Mouse (Mus musculus): Measurements from ENCODE around the gene 4930522L14Rik.
"Not testable (repeated sequence)": the region's sequence is repeated elsewhere in the genome, so short reads cannot be mapped to it uniquely, and the experiment has no call there.

DNA sequence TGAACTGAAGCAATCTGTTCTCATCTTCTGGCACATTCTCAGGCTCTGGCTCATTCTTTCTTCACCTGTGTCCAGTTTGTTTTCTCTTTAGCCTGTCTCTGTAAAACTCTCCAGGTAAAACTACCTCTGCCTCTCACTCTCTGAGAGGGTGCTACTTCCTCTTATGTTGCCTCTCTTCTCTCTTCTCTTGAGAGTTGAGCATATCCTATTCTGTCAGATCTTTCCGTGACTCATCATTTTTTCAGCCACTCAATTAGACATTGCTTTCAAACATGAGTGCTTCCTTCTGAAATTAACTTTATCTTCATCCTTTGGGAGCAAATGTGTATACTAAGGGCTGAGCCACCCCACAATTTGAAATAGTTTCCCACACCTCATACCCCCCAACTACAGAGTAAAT is 6.6 kb downstream of the 4930522L14Rik start:
- TF ChIP-seq EP300, CTCF (IDR thresholded peaks at IDR 0.05; ENCODE audit: low read depth): not testable (repeated sequence)

Measured in liver, embryonic 14.5 days (tissue).